8 mouse cellular contexts compared by ENCODE assay signal in genomic region chr7:60004606-60005330, GRCm38 (mm10). TPM values are rescaled to one million over a fixed set of nuclear protein-coding genes. Genes with fewer than 3 reads are reported as not detected.
DNase-seq lines count a peak whose midpoint lies in the region; ATAC-seq and TF ChIP-seq lines count a peak whose summit lies in the region.

Snurf (minus strand) TSS chr7:60005049.
Gm38393 (minus strand) TSS chr7:60005064.

- peak; percentile 36 for DNase-seq in adrenal gland, adult 8-10 months
- peak; percentile 93 to 94 for DNase-seq in cerebellum, postnatal 36 days
- peak; percentile 76 for DNase-seq in gastrocnemius, adult 2 months
- peak; percentile 77 to 79 for DNase-seq in left cerebral cortex, adult 8-10 months (ENCODE audit: low spot score in 2 of 2)
- peak; percentile 54 for DNase-seq in lung, postnatal 36 days
- DNase-seq in right cerebral cortex, postnatal 25 days = peak; percentile 74

- peak; percentile 80 for ATAC-seq in hindbrain, embryonic 16.5 days
- ATAC-seq in erythroid progenitor cell, adult 5-6 weeks (replicated peaks; ENCODE audit: low FRiP score, poor library complexity, severe bottlenecking) = no peak

- peak within 1 kb of the TSS; percentile 73 for H3K27ac ChIP-seq in gastrocnemius, adult 2 months
- H3K27ac ChIP-seq in hindbrain, embryonic 16.5 days (ENCODE audit: low read depth, low read length) = peak within 1 kb of the TSS; percentile 89

- H3K4me3 ChIP-seq in gastrocnemius, adult 2 months = peak within 1 kb of the TSS; percentile 81
- peak within 1 kb of the TSS; percentile 63 for H3K4me3 ChIP-seq in hindbrain, embryonic 16.5 days (ENCODE audit: low read length)

- H3K27me3 ChIP-seq in hindbrain, embryonic 16.5 days (replicated peaks; ENCODE audit: control insufficient read depth, insufficient read depth, low read length) = no peaks in the 10 kb centered on the region

- no peaks in the 10 kb centered on the region for H3K4me1 ChIP-seq in hindbrain, embryonic 16.5 days (ENCODE audit: control insufficient read depth, insufficient read depth, low read depth, low read length)

- 54% methylated on average over 30 of the region's 30 CpGs for WGBS in hindbrain, embryonic 16.5 days

- intact Hi-C loops in gastrocnemius, adult 2 months (cut with DNase I) = no loop called here

- H3K4me2 ChIP-seq in hindbrain, embryonic 16.5 days (ENCODE audit: low read length) = peak within 1 kb of the TSS; percentile 53

- TF ChIP-seq CTCF in gastrocnemius, adult 2 months (IDR thresholded peaks at IDR 0.05) = no peak

- peaks cover 19% of the 10 kb centered on the region for H3K9me3 ChIP-seq in hindbrain, embryonic 16.5 days (ENCODE audit: control insufficient read depth, low read length)

- H3K9ac ChIP-seq in hindbrain, embryonic 16.5 days (ENCODE audit: low read depth, low read length) = peak within 1 kb of the TSS; percentile 81

- no peaks in the 10 kb centered on the region for H3K36me3 ChIP-seq in hindbrain, embryonic 16.5 days (ENCODE audit: control insufficient read depth, insufficient read depth, low read length)

RNA-seq across cellular contexts. Expression of gene Snurf, which starts in this region (rescaled TPM):
- total RNA-seq in adrenal gland, adult 8-10 months (2022) = 100 to 1,000 TPM in 3 of 4 experiments, 10 to 100 TPM in 1; 99.0 to 139 (median 115) TPM
- total RNA-seq in gastrocnemius, adult 2 months (2021) = 100 to 1,000 TPM; 155 to 244 TPM
- polyA plus RNA-seq in hindbrain, embryonic 16.5 days (2015; fragmentation: Nextera tagmentation; extraction: Ambion mirVana) = 725 and 842 TPM in 2 replicates
- 1,000 to 10,000 TPM; 2,171 to 2,453 (median 2,384) TPM for total RNA-seq in left cerebral cortex, adult 8-10 months (2022)
- not detected in 2 replicates for total RNA-seq in erythroid progenitor cell, adult 5-6 weeks (2015; ENCODE audit: low replicate concordance)
- not detected in 2 replicates for total RNA-seq in erythroid progenitor cell, adult 5-6 weeks (2017; ENCODE audit: low replicate concordance)

RNA-seq across cellular contexts. Expression of gene Gm38393, which starts in this region (rescaled TPM):
- 1 to 10 TPM; 1.9 to 8.4 (median 5.0) TPM for total RNA-seq in adrenal gland, adult 8-10 months (2022)
- total RNA-seq in gastrocnemius, adult 2 months (2021) = 1 to 10 TPM; 3.9 to 5.4 TPM
- polyA plus RNA-seq in hindbrain, embryonic 16.5 days (2015; fragmentation: Nextera tagmentation; extraction: Ambion mirVana) = 3.2 TPM in 2 replicates
- 10 to 100 TPM; 64.5 to 68.4 (median 64.9) TPM for total RNA-seq in left cerebral cortex, adult 8-10 months (2022)
- total RNA-seq in erythroid progenitor cell, adult 5-6 weeks (2015; ENCODE audit: low replicate concordance) = not detected in 2 replicates
- not detected in 2 replicates for total RNA-seq in erythroid progenitor cell, adult 5-6 weeks (2017; ENCODE audit: low replicate concordance)

Comparison
In these comparisons a context has a peak if more than half of its experiments do, and no peak if none do; other contexts are left out.
1. RNA of gene Snurf (total RNA-seq): 2,171 to 2,453 TPM in left cerebral cortex, adult 8-10 months, 155 to 244 TPM in gastrocnemius, adult 2 months and 99.0 to 139 TPM in adrenal gland, adult 8-10 months; not detected in erythroid progenitor cell, adult 5-6 weeks; every median in the first group is over 10 times any median in the second.
2. RNA of gene Gm38393 (total RNA-seq): 64.5 to 68.4 TPM in left cerebral cortex, adult 8-10 months; 1.9 to 8.4 TPM in adrenal gland, adult 8-10 months, 3.9 to 5.4 TPM in gastrocnemius, adult 2 months and not detected in erythroid progenitor cell, adult 5-6 weeks; every median in the first group is over 4 times any median in the second.
3. RNA of gene Snurf (total RNA-seq): 2,171 to 2,453 TPM in left cerebral cortex, adult 8-10 months; 155 to 244 TPM in gastrocnemius, adult 2 months and 99.0 to 139 TPM in adrenal gland, adult 8-10 months; every median in the first group is over 4 times any median in the second.
4. DNase-seq: peak in every context shown above with its lines; median percentile 94 in cerebellum, postnatal 36 days; 78 in left cerebral cortex, adult 8-10 months; 76 in gastrocnemius, adult 2 months; 74 in right cerebral cortex, postnatal 25 days; 54 in lung, postnatal 36 days; 36 in adrenal gland, adult 8-10 months.